Mouse (Mus musculus) liver, embryonic 14.5 days (tissue): ENCODE measurements around the gene Uvssa. TPM values are rescaled to one million over a fixed set of nuclear protein-coding genes. Genes with fewer than 3 reads are reported as not detected.

Source experiments
- ATAC-seq: fragments of 200-750 bp; cut with Nextera tagmentation; 2 replicates; pipeline ENCODE4 v1.8.0; 2017; ENCODE audit warnings: moderate number of reproducible peaks, mild to moderate bottlenecking, moderate library complexity; ENCODE audit not compliant: insufficient read depth
- DNase-seq, 3 experiments: peaks; one replicate each; pipeline ENCODE4 v3.0.0-alpha.2; 2012 to 2013; ENCODE audit warnings: low read depth in 3 of 3, low spot score in 3 of 3
- H3K27ac ChIP-seq: fragments of 300-500 bp; sonication (generic); 2 replicates; pipeline ENCODE4 v1.5.1; 2014; ENCODE audit warnings: moderate library complexity, mild to moderate bottlenecking, control low read depth, inconsistent platforms
- H3K27me3 ChIP-seq: fragments of 300-500 bp; sonication (generic); 2 replicates; pipeline ENCODE4 v1.6.1; 2014; ENCODE audit warnings: mild to moderate bottlenecking, low read length, moderate library complexity; ENCODE audit not compliant: control insufficient read depth, insufficient read depth
- H3K36me3 ChIP-seq: fragments of 300-500 bp; sonication (generic); replicated peaks from 2 replicates; pipeline ENCODE4 v1.6.1; 2014; ENCODE audit warnings: low read depth; ENCODE audit not compliant: control insufficient read depth, insufficient read depth
- H3K4me1 ChIP-seq, 2 experiments: fragments of 200-500 bp in 1 of 2; fragments of 300-500 bp in 1 of 2; sonication (generic) in 1 of 2; replicated peaks; 2 replicates each; pipeline ENCODE4 v1.6.1; 2012 to 2014; ENCODE audit warnings: antibody characterized with exemption in 1 of 2, inconsistent platforms in 1 of 2, low read length in 1 of 2; ENCODE audit not compliant: control insufficient read depth in 2 of 2, insufficient read depth in 2 of 2
- H3K4me2 ChIP-seq: fragments of 300-500 bp; sonication (generic); 2 replicates; pipeline ENCODE4 v1.6.1; 2014; ENCODE audit warnings: low read depth, mild to moderate bottlenecking, control low read depth, moderate library complexity
- H3K4me3 ChIP-seq, 2 experiments: fragments of 200-500 bp in 1 of 2; fragments of 300-500 bp in 1 of 2; sonication (generic) in 1 of 2; 2 replicates each; pipeline ENCODE4 v1.5.1; 2012 to 2014; ENCODE audit warnings: low read depth in 2 of 2, low read length in 2 of 2, mild to moderate bottlenecking in 2 of 2, control low read depth in 1 of 2, inconsistent platforms in 1 of 2, moderate library complexity in 1 of 2; ENCODE audit not compliant: insufficient read depth in 1 of 2
- H3K9ac ChIP-seq: fragments of 300-500 bp; sonication (generic); replicated peaks from 2 replicates; pipeline ENCODE4 v1.6.1; 2014; ENCODE audit warnings: mild to moderate bottlenecking, control low read depth, moderate library complexity
- H3K9me3 ChIP-seq: fragments of 300-500 bp; sonication (generic); 2 replicates; pipeline ENCODE4 v1.6.1; 2016; ENCODE audit warnings: low read length, mixed read lengths; ENCODE audit not compliant: control insufficient read depth
- CTCF ChIP-seq: IDR thresholded peaks from 2 replicates; pipeline ENCODE4 v1.5.1; 2016; ENCODE audit warnings: antibody characterized with exemption, low read depth, control low read depth
- EP300 ChIP-seq: IDR thresholded peaks from 2 replicates; pipeline ENCODE4 v1.6.1; 2016; ENCODE audit warnings: antibody characterized with exemption, low read depth
- WGBS: fragments of 180-500 bp; shearing (Covaris S2); extraction: QIAGEN DNeasy Blood & Tissue Kit; methylation state at CpG from one replicate; pipeline ENCODE4 v1.1.7; 2014; ENCODE audit not compliant: insufficient replicate concordance; 5-methylcytosine and 5-hydroxymethylcytosine counted together
- polyA plus RNA-seq, 2 experiments: library from polyadenylated mRNA; depleted of rRNA in 1 of 2; stranded (reverse) in 1 of 2; unstranded in 1 of 2; fragments of >200 nt; fragmentation: Nextera tagmentation in 1 of 2; extraction: Ambion mirVana in 1 of 2; gene quantifications; 2 replicates each; pipeline versions ENCODE4 v1.2.1 to v1.2.3; 2012 to 2014

The Uvssa gene
- polyA plus RNA-seq, 2 experiments: 1.5 to 2.2 TPM

GRCm38 (mm10) chr5:33455737-33456136 lies 77.4 kb downstream of the Uvssa start:
- ATAC-seq (no peak), DNase-seq (no peak)
- H3K9ac ChIP-seq: no peak overlapping the region
- TF ChIP-seq CTCF (no peak), EP300 (no peak)
- H3K4me2 ChIP-seq: no peak overlapping the region
- no peaks in the 10 kb centered on the region for H3K9me3 ChIP-seq
- no peaks in the 10 kb centered on the region for H3K36me3 ChIP-seq
- WGBS: 40% methylated on average over 8 of the region's 8 CpGs
- no peaks in the 10 kb centered on the region for H3K27me3 ChIP-seq
- H3K4me1 ChIP-seq: no peaks in the 10 kb centered on the region
- no peak overlapping the region for H3K4me3 ChIP-seq
- no peak overlapping the region for H3K27ac ChIP-seq

- Histone ChIP-seq H3K9me3 (no peaks in the 10 kb centered on the region), H3K9ac (no peak overlapping the region), H3K4me3 (no peak overlapping the region), H3K4me1 (no peaks in the 10 kb centered on the region), H3K27ac (no peak overlapping the region), H3K27me3 (no peaks in the 10 kb centered on the region), H3K4me2 (no peak overlapping the region), H3K36me3 (no peaks in the 10 kb centered on the region)
- ATAC-seq (no peak), DNase-seq (no peak)
- 41% methylated on average over 3 of the region's 3 CpGs for WGBS
- TF ChIP-seq CTCF (no peak), EP300 (no peak)
Measured at GRCm38 (mm10) chr5:33458132-33458622, 79.8 kb downstream of the Uvssa start.

GRCm38 (mm10) chr5:33459111-33459510 lies 80.8 kb downstream of the Uvssa start:
- Histone ChIP-seq H3K4me3 (no peak overlapping the region), H3K4me2 (no peak overlapping the region), H3K9ac (no peak overlapping the region), H3K4me1 (no peaks in the 10 kb centered on the region), H3K27me3 (no peaks in the 10 kb centered on the region), H3K9me3 (no peaks in the 10 kb centered on the region), H3K36me3 (no peaks in the 10 kb centered on the region), H3K27ac (no peak overlapping the region)
- TF ChIP-seq EP300 (no peak), CTCF (no peak)
- WGBS: 28% methylated on average over 2 of the region's 2 CpGs
- ATAC-seq (no peak), DNase-seq (no peak)

GRCm38 (mm10) chr5:33464390-33464789 lies 86.0 kb downstream of the Uvssa start:
- no peak overlapping the region for H3K4me3 ChIP-seq
- no peak overlapping the region for H3K27ac ChIP-seq
- H3K27me3 ChIP-seq: no peaks in the 10 kb centered on the region
- no peaks in the 10 kb centered on the region for H3K9me3 ChIP-seq
- WGBS: 54% methylated on average over 7 of the region's 7 CpGs
- H3K4me2 ChIP-seq: no peak overlapping the region
- H3K4me1 ChIP-seq: no peaks in the 10 kb centered on the region
- DNase-seq: no peak
- TF ChIP-seq EP300: no peak
- TF ChIP-seq CTCF: no peak
- no peaks in the 10 kb centered on the region for H3K36me3 ChIP-seq
- H3K9ac ChIP-seq: no peak overlapping the region
- no peak for ATAC-seq

- 51% methylated on average over 11 of the region's 11 CpGs for WGBS
- no peaks in the 10 kb centered on the region for H3K4me1 ChIP-seq
- ATAC-seq: no peak
- no peaks in the 10 kb centered on the region for H3K36me3 ChIP-seq
- no peak overlapping the region for H3K27ac ChIP-seq
- no peak overlapping the region for H3K9ac ChIP-seq
- no peak overlapping the region for H3K4me2 ChIP-seq
- H3K27me3 ChIP-seq: no peaks in the 10 kb centered on the region
- no peak overlapping the region for H3K4me3 ChIP-seq
- TF ChIP-seq CTCF: no peak
- TF ChIP-seq EP300: no peak
- no peaks in the 10 kb centered on the region for H3K9me3 ChIP-seq
- no peak for DNase-seq
Measured at GRCm38 (mm10) chr5:33465464-33465863, 87.1 kb downstream of the Uvssa start.

Other genes with a start within 250 kb of the Uvssa start
- gene Spon2, start 160.1 kb upstream of the Uvssa start, polyA plus RNA-seq (2012; rRNA removed): 6.9 and 7.6 TPM in 2 replicates
- gene Spon2, start 160.1 kb upstream of the Uvssa start, polyA plus RNA-seq (2014; fragmentation: Nextera tagmentation; extraction: Ambion mirVana): 10.4 and 12.0 TPM in 2 replicates
- gene Ctbp1, start 103.6 kb upstream of the Uvssa start, polyA plus RNA-seq (2012; rRNA removed): 85.0 and 107 TPM in 2 replicates
- gene Ctbp1, start 103.6 kb upstream of the Uvssa start, polyA plus RNA-seq (2014; fragmentation: Nextera tagmentation; extraction: Ambion mirVana): 165 and 191 TPM in 2 replicates
- 47.2 and 54.4 TPM in 2 replicates for gene Maea, start 43.0 kb upstream of the Uvssa start, polyA plus RNA-seq (2012; rRNA removed)
- gene Maea, start 43.0 kb upstream of the Uvssa start, polyA plus RNA-seq (2014; fragmentation: Nextera tagmentation; extraction: Ambion mirVana): 40.0 and 46.1 TPM in 2 replicates
- gene Nkx1-1, start 55.4 kb downstream of the Uvssa start, polyA plus RNA-seq (2012; rRNA removed): not detected in 2 replicates
- gene Nkx1-1, start 55.4 kb downstream of the Uvssa start, polyA plus RNA-seq (2014; fragmentation: Nextera tagmentation; extraction: Ambion mirVana): not detected in 2 replicates